Mouse (Mus musculus) intestine, embryonic 15.5 days (tissue): ENCODE results near the gene Eddm3b. TPM values are rescaled to one million over a fixed set of nuclear protein-coding genes. Genes with fewer than 3 reads are reported as not detected.
A peak's percentile ranks its signal among the peaks of the same experiment; 100 is the strongest.
"Not testable (repeated sequence)": the region's sequence is repeated elsewhere in the genome, so short reads cannot be mapped to it uniquely, and the experiment has no call there.

Experiments used
- ATAC-seq: fragments of 200-750 bp; cut with Nextera tagmentation; 2 replicates; pipeline ENCODE4 v1.8.0; 2017; ENCODE audit warnings: moderate TSS enrichment, moderate library complexity
- H3K27ac ChIP-seq: fragments of 300-500 bp; sonication (generic); 2 replicates; pipeline ENCODE4 v1.5.1; 2015; ENCODE audit warnings: mild to moderate bottlenecking, inconsistent platforms
- H3K27me3 ChIP-seq: fragments of 300-500 bp; sonication (generic); replicated peaks from 2 replicates; pipeline ENCODE4 v1.6.1; 2015; ENCODE audit warnings: inconsistent platforms
- H3K36me3 ChIP-seq: fragments of 300-500 bp; sonication (generic); 2 replicates; pipeline ENCODE4 v1.6.1; 2015; ENCODE audit warnings: inconsistent platforms
- H3K4me1 ChIP-seq: fragments of 300-500 bp; sonication (generic); replicated peaks from 2 replicates; pipeline ENCODE4 v1.6.1; 2015; ENCODE audit warnings: inconsistent platforms
- H3K4me2 ChIP-seq: fragments of 300-500 bp; sonication (generic); replicated peaks from 2 replicates; pipeline ENCODE4 v1.6.1; 2015; ENCODE audit warnings: mild to moderate bottlenecking, inconsistent platforms
- H3K4me3 ChIP-seq: fragments of 300-500 bp; sonication (generic); replicated peaks from 2 replicates; pipeline ENCODE4 v1.5.1; 2015; ENCODE audit warnings: inconsistent platforms
- H3K9ac ChIP-seq: fragments of 300-500 bp; sonication (generic); 2 replicates; pipeline ENCODE4 v1.6.1; 2015; ENCODE audit warnings: inconsistent platforms
- H3K9me3 ChIP-seq: fragments of 300-500 bp; sonication (generic); 2 replicates; pipeline ENCODE4 v1.6.1; 2016; ENCODE audit warnings: inconsistent platforms
- WGBS: fragments of 180-500 bp; shearing (Covaris S2); methylation state at CpG from one replicate; pipeline ENCODE4 v1.1.7; 2015; 5-methylcytosine and 5-hydroxymethylcytosine counted together
- polyA plus RNA-seq: library from polyadenylated mRNA; unstranded; fragments of >200 nt; fragmentation: Nextera tagmentation; extraction: Ambion mirVana; gene quantifications from 2 replicates; pipeline ENCODE4 v1.2.1, GENCODE M21; 2015

Gene Eddm3b
- polyA plus RNA-seq, 1 experiment from 2014 or later, result not detected

DNA sequence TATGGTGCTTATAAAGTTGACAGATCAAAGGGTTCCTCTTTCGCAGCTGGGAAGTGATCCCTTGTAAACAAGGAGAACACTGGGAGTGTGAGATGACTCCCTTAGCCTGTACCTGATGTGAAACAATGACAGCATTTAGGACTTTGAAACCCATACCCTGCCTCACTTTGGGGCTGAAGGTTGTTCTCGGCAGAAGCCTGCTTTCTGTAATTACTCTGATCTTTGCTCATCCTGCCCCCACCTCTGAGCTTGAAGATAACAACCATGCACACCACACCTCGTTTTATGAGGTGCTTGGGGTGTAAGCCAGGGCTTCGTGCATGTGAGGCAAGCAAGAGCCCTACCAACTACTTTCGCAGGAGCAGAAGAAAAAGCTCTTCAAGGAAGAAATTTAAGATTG, 34.9 kb downstream of the Eddm3b start:
- Histone ChIP-seq H3K9me3 (no peaks in the 10 kb centered on the region), H3K27ac (peak overlapping the region; percentile 18; the same call in 1 of the 2 replicates), H3K27me3 (no peaks in the 10 kb centered on the region), H3K4me1 (no peaks in the 10 kb centered on the region; the same call in 1 of the 2 replicates), H3K4me3 (no peak overlapping the region), H3K4me2 (no peak overlapping the region), H3K36me3 (no peaks in the 10 kb centered on the region), H3K9ac (no peak overlapping the region)
- ATAC-seq, result peak; percentile 93
- WGBS, result 25% methylated on average over 5 of the region's 5 CpGs

DNA sequence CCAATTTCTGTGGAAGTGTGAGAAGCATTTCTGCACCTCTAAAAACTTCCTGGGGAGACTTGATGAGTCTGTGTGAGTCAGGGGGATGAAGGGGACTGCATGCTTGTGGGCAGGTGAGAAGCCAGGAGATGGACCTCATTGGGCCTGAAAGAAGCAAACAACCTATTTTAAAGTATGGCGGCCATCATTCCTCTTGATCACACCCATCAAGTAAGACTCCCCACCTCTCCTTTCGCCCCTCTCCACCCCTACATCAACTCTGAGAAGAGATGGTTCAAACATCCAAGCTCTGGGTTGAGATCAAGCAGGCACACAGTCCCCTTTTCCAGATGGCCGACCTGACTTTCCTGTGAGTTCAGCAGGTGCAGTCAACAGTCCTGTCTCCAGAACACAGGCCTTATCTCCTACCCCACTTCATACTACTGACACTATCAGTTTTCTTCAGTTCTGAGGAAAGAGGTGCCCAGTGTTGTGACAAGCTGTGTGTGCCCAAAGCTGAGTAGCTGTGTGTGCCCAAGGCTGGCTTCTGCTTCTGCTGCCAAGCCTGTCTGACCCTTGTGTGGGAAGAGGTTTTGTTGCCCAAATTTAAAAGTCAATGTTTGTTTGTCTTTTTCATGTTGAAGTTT, 36.1 kb downstream of the Eddm3b start:
- no peak overlapping the region for H3K27ac ChIP-seq
- no peaks in the 10 kb centered on the region for H3K27me3 ChIP-seq
- WGBS, result 89% methylated on average over 3 of the region's 3 CpGs
- ATAC-seq, result no peak
- H3K9me3 ChIP-seq, result no peaks in the 10 kb centered on the region
- no peaks in the 10 kb centered on the region for H3K36me3 ChIP-seq
- no peak overlapping the region for H3K9ac ChIP-seq
- H3K4me3 ChIP-seq, result no peak overlapping the region
- H3K4me2 ChIP-seq, result no peak overlapping the region
- no peaks in the 10 kb centered on the region; the same call in 1 of the 2 replicates for H3K4me1 ChIP-seq

DNA sequence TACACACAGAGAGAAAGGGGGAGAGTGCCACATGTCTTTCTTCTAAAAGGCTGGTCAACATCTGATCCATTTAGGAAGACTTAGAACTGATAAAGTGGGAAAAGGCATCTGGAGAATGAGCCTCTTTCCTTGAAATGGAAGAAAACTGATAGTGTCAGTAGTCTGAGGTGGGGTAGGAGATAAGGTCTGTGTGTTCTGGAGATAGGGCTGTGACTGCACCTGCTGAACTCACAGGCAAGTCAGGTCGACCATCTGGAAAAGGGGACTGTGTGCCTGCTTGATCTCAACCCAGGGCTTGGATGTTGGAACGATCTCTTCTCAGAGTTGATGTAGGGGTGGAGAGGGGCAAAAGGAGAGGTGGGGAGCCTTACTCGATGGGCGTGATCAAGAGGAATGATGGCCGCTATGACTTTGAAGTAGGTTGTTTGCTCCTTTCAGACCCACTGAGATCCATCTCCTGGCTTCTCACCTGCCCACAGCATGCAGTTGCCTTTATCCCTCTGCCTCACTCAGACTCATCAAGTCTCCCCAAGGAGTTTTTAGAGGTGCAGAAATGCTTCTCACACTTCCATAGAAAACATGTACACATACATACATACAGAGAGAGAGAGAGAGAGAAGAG, 38.1 kb downstream of the Eddm3b start:
- Histone ChIP-seq H3K36me3 (no peaks in the 10 kb centered on the region), H3K9ac (no peak overlapping the region), H3K4me2 (no peak overlapping the region), H3K27ac (no peak overlapping the region), H3K4me3 (no peak overlapping the region), H3K27me3 (no peaks in the 10 kb centered on the region), H3K4me1 (no peaks in the 10 kb centered on the region; the same call in 1 of the 2 replicates), H3K9me3 (no peaks in the 10 kb centered on the region)
- WGBS, result 39% methylated on average over 5 of the region's 5 CpGs
- peak; percentile 41 for ATAC-seq

DNA sequence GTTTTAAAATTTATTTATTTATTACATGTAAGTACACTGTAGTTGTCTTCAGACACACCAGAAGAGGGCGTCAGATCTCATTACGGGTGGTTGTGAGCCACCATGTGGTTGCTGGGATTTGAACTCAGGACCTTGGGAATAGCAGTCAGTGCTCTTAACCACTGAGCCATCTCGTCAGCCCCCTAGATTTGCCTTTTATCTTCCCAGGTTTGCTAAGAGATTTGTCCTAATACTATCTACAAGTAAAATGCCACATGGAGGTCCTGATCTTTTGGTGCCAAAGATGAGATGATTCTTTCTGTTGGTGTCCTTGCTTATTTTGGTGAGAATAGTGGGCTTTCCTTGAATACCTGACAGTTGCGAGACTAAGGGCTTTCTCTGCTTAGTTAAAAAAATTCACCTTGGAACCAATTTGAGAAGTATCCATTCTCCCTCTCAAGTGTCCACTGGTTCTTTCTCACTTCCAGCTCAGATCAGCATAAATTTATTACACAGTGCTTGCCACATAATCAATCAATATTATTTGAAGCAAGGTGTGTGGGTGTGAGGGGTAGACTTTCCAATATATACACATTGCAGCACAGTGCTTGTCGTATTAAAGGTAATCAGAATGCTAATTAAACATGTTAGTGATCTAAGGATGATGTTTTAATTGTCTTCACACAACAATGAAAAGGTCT, 42.0 kb downstream of the Eddm3b start:
- Histone ChIP-seq H3K9ac (no peak overlapping the region), H3K4me1 (no peaks in the 10 kb centered on the region), H3K27me3 (no peaks in the 10 kb centered on the region), H3K9me3 (no peaks in the 10 kb centered on the region), H3K27ac (no peak overlapping the region), H3K4me3 (no peak overlapping the region), H3K4me2 (no peak overlapping the region), H3K36me3 (no peaks in the 10 kb centered on the region)
- ATAC-seq, result no peak
- WGBS, result 78% methylated on average over 5 of the region's 5 CpGs

DNA sequence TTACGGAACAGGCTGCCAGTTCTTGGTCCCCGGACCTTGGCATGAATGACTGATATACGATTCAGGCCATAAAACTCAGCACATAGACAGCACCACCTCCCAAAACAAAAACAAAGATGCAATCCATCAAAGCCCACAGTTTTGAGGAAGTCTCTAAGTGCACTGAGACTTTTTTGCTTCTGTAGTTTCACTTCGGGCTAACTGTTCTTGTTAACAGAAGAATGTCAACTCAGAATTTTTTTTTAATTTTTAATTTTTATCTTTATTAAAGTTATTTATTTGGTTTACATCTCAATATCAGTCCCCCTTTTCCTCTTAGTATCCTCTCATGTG, 42.5 kb downstream of the Eddm3b start:
- Histone ChIP-seq H3K27me3 (no peaks in the 10 kb centered on the region), H3K4me3 (no peak overlapping the region), H3K36me3 (no peaks in the 10 kb centered on the region), H3K4me1 (no peaks in the 10 kb centered on the region), H3K4me2 (no peak overlapping the region), H3K9ac (no peak overlapping the region), H3K9me3 (no peaks in the 10 kb centered on the region), H3K27ac (no peak overlapping the region)
- no peak for ATAC-seq
- WGBS, result 42% methylated on average over 4 of the region's 4 CpGs

DNA sequence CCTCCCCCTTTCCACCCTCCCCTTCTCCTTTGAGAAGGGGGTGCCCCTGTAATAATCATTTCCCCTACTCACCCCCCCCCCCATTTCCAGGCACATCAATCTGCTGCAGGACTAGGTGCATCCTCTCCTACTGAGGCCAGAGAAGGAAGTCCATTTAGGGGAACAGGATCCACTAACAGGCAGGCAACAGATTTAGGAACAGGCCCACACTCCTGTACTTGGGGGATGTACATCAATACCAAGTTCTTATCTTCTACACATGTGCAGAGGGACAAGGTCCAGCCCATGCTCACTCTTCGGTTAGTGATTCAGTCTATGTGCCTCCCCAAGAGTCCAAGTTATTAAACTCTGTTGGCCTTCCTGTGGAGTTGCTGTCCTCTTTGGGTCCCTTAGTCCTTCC, 42.8 kb downstream of the Eddm3b start:
- Histone ChIP-seq H3K4me1 (no peaks in the 10 kb centered on the region), H3K4me2 (no peak overlapping the region), H3K36me3 (no peaks in the 10 kb centered on the region), H3K27me3 (no peaks in the 10 kb centered on the region), H3K27ac (no peak overlapping the region), H3K9me3 (no peaks in the 10 kb centered on the region), H3K4me3 (no peak overlapping the region), H3K9ac (no peak overlapping the region)
- WGBS, result 80% methylated on average over 1 of the region's 1 CpGs
- no peak; the same call in 1 of the 2 replicates for ATAC-seq

DNA sequence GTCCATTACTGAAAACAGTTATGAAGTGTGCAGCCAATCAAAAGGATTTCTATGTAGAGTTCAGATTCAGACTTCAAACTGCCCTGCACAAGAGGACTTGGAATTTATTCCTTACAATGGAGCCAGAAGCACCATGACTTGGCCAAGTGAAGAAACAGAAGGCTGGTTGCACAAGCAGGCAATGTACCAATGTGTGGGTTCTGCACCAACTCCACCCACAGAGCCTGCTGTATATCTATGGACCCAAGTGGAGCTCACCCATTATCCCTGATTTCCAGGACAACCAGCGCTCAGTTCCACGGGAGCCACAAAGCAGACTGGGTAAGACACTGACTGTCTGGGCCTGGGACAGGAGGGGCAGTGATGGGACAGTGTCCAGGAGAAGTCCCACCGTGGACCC, 47.8 kb downstream of the Eddm3b start, which contains the start of gene Rnase2b:
Gene Rnase2b (plus strand): TSS at position 285 of the 400 bp plus-strand sequence.
- H3K27me3 ChIP-seq, H3K9ac ChIP-seq, H3K36me3 ChIP-seq, H3K9me3 ChIP-seq, ATAC-seq, H3K27ac ChIP-seq, H3K4me1 ChIP-seq, H3K4me2 ChIP-seq, H3K4me3 ChIP-seq: not testable (repeated sequence)
- WGBS, result 93% methylated on average over 3 of the region's 3 CpGs

DNA sequence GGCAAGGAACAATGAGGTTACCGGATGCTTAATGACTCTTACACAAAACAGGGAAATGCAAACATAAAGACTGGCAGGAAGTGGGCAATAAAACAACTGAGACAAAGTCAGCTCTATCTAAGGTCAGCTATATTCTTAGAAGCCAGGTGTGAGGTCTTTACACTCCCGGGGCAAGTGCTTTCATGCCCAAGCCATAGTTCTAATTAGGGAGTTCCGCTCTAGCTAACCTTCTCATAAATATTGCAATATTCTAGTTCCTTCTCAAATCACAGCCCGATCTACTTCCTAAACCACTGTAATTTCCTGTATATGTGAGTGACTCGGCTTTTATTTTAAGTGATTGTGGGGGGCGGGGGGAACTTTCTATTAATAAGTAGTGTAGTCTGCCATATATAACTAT, 49.1 kb downstream of the Eddm3b start:
- not testable (repeated sequence) for ATAC-seq, H3K9ac ChIP-seq, H3K4me3 ChIP-seq, H3K4me1 ChIP-seq, H3K4me2 ChIP-seq, H3K27me3 ChIP-seq, H3K36me3 ChIP-seq, H3K9me3 ChIP-seq, H3K27ac ChIP-seq
- WGBS, result 81% methylated on average over 6 of the region's 6 CpGs

DNA sequence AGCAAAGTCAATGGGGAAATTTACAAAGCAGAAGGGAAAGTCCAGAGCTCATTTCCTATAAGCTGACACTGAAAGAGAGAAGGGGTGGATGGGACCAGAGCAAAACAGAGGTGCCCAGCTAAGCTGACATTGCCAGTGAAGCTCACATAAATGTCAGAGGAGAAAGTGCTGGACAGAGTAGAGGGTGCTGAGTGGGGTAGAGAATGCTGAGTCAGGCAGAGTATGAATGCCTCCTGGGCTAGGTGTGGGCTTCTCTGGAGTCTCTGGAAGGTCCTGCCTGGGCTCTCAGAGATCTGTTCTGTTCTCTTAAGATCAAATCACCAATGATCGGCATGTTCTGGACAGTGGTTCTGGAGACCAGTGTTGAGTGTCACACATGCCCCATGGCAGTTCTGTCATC, 51.2 kb downstream of the Eddm3b start:
- H3K4me1 ChIP-seq, result no peaks in the 10 kb centered on the region
- no peaks in the 10 kb centered on the region for H3K36me3 ChIP-seq
- WGBS, result 96% methylated on average over 1 of the region's 1 CpGs
- H3K9ac ChIP-seq, result no peak overlapping the region
- H3K4me2 ChIP-seq, result no peak overlapping the region
- H3K27ac ChIP-seq, result no peak overlapping the region
- no peaks in the 10 kb centered on the region for H3K9me3 ChIP-seq
- ATAC-seq, result no peak
- no peak overlapping the region for H3K4me3 ChIP-seq
- no peaks in the 10 kb centered on the region for H3K27me3 ChIP-seq

DNA sequence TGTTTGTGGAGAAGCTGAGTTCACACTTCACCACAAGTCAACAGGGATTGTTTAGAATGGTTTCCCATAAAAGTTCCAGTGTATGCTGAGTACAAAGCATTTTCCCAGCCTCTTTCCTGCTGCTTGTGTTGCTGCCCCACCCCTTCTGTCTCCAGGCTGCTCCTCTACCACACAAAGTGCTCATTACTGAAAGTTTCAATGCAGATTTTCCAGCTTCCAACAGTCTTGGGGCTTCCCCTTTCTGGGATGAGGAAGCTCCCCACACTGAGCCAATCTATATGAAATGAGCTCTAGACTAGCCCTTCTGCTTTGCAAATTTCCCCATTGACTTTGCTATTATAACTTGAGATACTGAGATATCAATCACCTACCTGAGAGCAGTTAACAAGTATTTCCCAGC, 51.8 kb downstream of the Eddm3b start:
- Histone ChIP-seq H3K4me3 (no peak overlapping the region), H3K27ac (no peak overlapping the region), H3K4me2 (no peak overlapping the region), H3K9me3 (no peaks in the 10 kb centered on the region), H3K9ac (no peak overlapping the region), H3K27me3 (no peaks in the 10 kb centered on the region), H3K4me1 (no peaks in the 10 kb centered on the region), H3K36me3 (no peaks in the 10 kb centered on the region)
- peak; percentile 49; the same call in 1 of the 2 replicates for ATAC-seq
